Mouse (Mus musculus): ENCODE data around the gene Trpm3. TPM values are rescaled to one million over a fixed set of nuclear protein-coding genes. Genes with fewer than 3 reads are reported as not detected.
"Not testable (repeated sequence)": the region's sequence is repeated elsewhere in the genome, so short reads cannot be mapped to it uniquely, and the experiment has no call there.

The Trpm3 gene
- total RNA-seq, 2 experiments from 2014 or later: not detected

GRCm38 (mm10) chr19:22994531-22994930 is 855.7 kb downstream of the Trpm3 start:
- ATAC-seq (replicated peaks; ENCODE audit: low FRiP score, low TSS enrichment, poor library complexity, severe bottlenecking): no peak

- no peak for ATAC-seq (replicated peaks; ENCODE audit: low FRiP score, low TSS enrichment, poor library complexity, severe bottlenecking)
These were observed 861.4 kb downstream of the Trpm3 start for GRCm38 (mm10) chr19:23000293-23000692.

DNA sequence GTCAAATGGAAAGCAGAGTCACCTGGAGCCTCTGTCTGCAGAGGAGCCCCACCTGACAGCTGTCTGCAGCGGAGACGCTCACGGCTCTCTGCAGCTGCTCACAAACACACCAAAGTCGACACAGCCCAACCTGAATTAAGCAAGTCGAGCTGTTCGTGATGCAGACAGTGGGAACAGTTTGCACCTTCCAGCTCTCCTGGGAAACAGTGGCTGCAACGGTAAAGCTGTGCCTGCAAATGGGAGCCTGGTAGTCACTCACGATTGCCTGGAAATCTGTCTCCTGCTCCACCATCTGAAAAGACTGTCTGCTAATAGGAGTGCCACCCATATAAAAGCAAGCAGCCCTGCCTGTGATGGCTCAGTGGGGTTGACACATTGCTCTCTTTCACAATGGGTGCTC is 865.0 kb downstream of the Trpm3 start:
- no peak for ATAC-seq (replicated peaks; ENCODE audit: low FRiP score, low TSS enrichment, poor library complexity, severe bottlenecking)

DNA sequence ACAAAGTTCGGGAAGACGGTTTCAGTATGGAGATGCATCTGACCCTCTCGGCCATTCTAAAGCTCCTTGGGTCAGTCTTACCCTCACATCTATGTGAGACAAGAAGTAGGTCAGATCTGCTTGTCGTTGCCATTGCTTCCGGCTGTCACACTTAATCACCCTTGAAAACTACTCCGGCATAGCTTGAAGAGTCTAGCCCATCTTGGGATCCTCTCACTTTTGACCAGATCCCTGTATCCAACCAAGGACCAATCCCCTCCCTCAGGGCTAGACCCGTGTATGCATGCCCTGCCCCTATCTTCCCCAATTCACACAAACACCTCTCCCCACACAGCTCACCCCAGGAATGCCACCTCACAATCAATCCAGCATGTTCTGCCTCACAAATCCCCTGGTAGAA is 867.0 kb downstream of the Trpm3 start:
- no peak for ATAC-seq (replicated peaks; ENCODE audit: low FRiP score, low TSS enrichment, poor library complexity, severe bottlenecking)

GRCm38 (mm10) chr19:23006517-23007273 is 867.8 kb downstream of the Trpm3 start:
- peak; percentile 79 for ATAC-seq (replicated peaks; ENCODE audit: low FRiP score, low TSS enrichment, poor library complexity, severe bottlenecking)

DNA sequence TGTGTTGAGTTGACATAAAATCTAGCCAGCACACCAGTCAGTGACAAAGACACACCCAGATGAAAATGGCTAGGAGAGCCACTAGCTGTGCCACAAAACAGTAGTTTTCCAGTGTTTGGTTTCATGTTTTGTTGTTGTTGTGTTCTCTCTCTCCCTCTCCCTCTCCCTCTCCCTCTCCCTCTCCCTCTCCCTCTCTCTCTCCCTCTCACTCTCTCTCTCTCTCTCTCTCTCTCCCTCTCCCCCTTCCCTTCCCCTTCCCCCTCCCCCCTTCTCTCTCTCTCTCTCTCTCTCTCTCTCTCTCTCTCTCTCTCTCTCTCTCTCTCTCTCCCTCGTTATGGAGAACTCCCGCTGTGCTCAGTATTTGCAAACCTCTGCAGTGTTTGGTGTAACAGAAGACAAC is 874.8 kb downstream of the Trpm3 start:
- no peak for ATAC-seq (replicated peaks; ENCODE audit: low FRiP score, low TSS enrichment, poor library complexity, severe bottlenecking)

- peak; percentile 93 for ATAC-seq (replicated peaks; ENCODE audit: low FRiP score, low TSS enrichment, poor library complexity, severe bottlenecking)
These were observed 876.7 kb downstream of the Trpm3 start for GRCm38 (mm10) chr19:23015516-23015915.

DNA sequence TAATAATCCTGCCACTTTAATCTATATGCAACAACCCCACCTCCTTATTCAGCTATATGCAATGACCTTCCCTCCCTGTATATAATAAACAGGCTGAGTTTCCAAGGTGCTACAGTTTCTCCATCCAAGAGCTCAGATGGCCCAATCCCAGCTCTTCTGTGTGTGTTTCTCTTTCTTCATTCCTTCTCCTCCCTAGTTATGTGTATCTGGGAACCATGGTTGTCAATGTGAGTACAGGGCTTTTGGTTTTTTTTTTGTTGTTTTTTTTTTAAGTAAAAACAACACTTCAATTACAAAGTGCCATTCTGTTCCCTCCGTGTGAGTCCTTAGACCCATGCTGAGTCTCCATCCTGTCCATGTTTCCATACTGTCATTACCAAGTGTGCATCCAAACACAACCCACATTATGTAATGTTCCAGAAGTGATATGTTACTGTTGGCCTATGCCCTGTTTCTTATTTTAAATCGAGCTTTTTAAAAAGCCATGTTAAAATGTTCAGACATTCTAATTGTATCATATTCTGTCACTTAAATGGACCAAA is 879.4 kb downstream of the Trpm3 start:
- no peak for ATAC-seq (replicated peaks; ENCODE audit: low FRiP score, low TSS enrichment, poor library complexity, severe bottlenecking)

GRCm38 (mm10) chr19:23022902-23023301 is 884.1 kb downstream of the Trpm3 start:
- no peak for ATAC-seq (replicated peaks; ENCODE audit: low FRiP score, low TSS enrichment, poor library complexity, severe bottlenecking)

- ATAC-seq (replicated peaks; ENCODE audit: low FRiP score, low TSS enrichment, poor library complexity, severe bottlenecking): no peak
These were observed 884.6 kb downstream of the Trpm3 start for GRCm38 (mm10) chr19:23023316-23023960.

DNA sequence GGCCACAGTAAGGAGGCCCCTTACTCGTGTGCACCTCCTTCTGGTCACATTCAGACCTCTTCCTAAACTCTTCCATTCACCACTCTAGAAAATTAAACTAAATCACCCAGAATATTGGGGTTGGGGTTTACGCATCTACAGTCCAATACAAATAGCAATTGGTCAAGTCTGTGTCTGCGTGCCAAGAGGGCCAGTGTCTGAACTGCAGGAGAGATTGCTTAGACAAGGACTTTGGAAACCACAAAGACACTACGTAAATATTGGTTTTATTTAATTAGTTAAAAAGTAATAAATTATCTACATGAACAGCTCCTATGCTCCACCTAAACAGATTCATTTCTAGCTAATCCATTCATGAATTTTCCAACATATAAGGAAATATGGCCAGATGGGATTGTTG is 886.0 kb downstream of the Trpm3 start:
- no peak for ATAC-seq (replicated peaks; ENCODE audit: low FRiP score, low TSS enrichment, poor library complexity, severe bottlenecking)

DNA sequence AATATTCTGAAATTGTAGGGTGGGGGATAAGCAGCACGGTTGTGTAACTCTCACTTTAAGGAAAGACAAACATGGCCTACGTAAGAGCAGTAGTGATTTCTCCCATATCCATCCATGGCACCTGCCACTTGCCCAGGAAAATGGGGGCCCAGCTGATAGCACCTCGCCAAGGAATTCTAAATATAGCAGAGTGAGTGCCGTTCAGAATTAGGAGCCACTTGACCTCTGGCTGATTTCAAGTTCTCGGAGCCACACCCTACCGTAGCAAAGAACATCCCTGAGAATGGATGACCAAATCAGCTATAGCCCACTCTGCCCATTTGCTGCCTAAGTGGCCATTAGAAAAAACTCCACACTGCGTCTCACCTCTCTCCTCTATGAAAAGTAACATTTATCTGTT is 887.6 kb downstream of the Trpm3 start:
- ATAC-seq (replicated peaks; ENCODE audit: low FRiP score, low TSS enrichment, poor library complexity, severe bottlenecking): no peak

DNA sequence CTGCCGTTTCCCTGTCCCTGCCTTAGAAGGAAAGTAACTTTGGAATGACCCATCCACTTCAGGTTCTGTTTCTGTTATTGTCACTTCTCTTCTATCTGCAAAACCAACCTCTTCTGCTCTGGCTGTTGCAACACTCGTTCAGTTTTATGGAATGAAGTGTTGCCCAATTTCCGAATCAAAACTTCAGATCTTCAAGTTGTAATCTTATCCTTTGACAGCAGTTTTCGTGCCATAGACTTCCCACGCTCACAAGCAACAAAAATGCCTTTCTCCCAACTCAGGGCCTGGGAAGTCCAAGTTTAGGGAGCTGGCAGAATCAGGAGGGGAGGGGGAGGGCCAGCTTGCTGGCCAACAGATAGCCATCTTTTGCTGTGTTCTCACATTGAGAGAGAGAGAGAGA is 889.4 kb downstream of the Trpm3 start:
- no peak for ATAC-seq (replicated peaks; ENCODE audit: low FRiP score, low TSS enrichment, poor library complexity, severe bottlenecking)

GRCm38 (mm10) chr19:23033343-23033742 is 894.5 kb downstream of the Trpm3 start:
- not testable (repeated sequence) for ATAC-seq (replicated peaks; ENCODE audit: low FRiP score, low TSS enrichment, poor library complexity, severe bottlenecking)

DNA sequence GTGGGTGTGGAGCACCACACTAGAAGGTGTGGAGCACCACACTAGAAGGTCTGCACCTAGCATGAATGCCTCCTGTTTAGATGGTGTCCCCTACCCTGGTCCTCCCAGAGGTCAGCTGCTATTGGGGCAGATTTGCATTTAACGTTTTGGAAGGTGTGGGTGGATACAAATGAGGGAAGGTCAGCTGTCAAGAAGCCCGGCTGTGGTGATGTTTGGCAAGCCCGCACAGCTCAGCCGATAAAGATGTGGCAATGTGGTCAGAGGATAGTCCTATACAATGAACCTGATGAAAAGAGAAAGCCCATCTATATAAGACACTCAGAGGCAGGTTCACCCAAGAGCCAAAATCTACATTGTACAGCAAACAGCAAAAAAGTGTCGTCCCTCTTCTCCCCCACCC is 895.3 kb downstream of the Trpm3 start:
- no peak for ATAC-seq (replicated peaks; ENCODE audit: low FRiP score, low TSS enrichment, poor library complexity, severe bottlenecking)

- no peak for ATAC-seq (replicated peaks; ENCODE audit: low FRiP score, low TSS enrichment, poor library complexity, severe bottlenecking)
These were observed 896.1 kb downstream of the Trpm3 start for GRCm38 (mm10) chr19:23034933-23035332.

GRCm38 (mm10) chr19:23035786-23036185 is 896.9 kb downstream of the Trpm3 start:
- 0 out of 2 replicates have a peak, but pooled peaks have one; percentile 34 for ATAC-seq (replicated peaks; ENCODE audit: low FRiP score, low TSS enrichment, poor library complexity, severe bottlenecking)

DNA sequence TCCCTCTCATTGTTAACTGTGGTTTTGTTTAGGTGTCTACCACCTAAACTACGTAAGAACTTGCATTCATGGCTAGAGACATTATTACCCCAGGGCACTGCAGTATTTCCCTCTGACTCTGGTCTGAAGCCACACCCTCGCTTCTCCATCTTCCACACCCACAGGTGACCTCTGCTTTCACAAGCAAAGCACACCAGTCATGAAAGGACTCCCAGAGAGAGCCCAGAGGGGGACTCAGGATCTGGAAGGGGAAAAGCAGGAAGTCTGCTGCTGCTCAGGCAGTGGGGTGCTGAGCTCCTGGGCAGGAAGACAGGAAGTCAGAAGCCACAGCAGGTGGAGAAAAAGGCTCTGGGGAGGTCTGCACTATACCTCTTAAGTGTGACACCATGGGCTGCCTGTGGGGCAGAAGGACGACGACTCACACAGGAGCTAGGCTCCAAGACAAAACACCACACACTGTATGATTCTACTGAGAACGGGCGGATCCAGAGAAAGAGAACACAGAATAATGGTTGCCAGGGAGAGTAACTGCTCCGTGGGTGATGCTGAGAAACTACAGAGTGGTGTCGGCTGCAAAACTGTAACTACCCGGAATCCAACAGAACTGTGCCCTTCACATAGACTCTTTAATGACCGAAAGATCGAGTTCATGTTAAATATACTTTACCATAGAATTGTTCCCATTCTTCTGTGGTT is 898.1 kb downstream of the Trpm3 start:
- no peak for ATAC-seq (replicated peaks; ENCODE audit: low FRiP score, low TSS enrichment, poor library complexity, severe bottlenecking)

DNA sequence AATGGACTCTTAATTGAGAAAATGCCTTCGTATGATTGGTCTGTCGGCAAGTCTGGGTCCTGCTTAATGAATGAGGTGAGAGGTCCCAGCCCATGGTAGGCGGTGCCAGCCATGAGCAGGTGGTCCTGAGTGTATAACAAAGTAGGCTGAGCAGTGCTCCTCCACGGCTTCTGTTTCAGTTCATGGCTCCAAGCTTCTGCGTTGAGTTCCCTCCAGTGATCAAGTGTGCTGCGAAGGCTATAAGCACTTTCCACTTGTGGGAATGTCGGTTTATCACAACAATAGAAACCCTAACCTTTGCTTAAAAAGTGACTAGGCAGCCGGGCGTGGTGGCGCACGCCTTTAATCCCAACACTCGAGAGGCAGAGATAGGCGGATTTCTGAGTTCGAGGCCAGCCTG is 898.7 kb downstream of the Trpm3 start:
- ATAC-seq (replicated peaks; ENCODE audit: low FRiP score, low TSS enrichment, poor library complexity, severe bottlenecking): no peak

- no peak for ATAC-seq (replicated peaks; ENCODE audit: low FRiP score, low TSS enrichment, poor library complexity, severe bottlenecking)
These were observed 899.5 kb downstream of the Trpm3 start for GRCm38 (mm10) chr19:23038321-23038720.

All from megakaryocyte-erythroid progenitor cell, adult 5-6 weeks (primary cell).